Mouse (Mus musculus): ENCODE measurements around the gene Magi1.

The Magi1 gene

GRCm38 (mm10) chr6:94200910-94201309, 82.8 kb downstream of the Magi1 start:
- no peak for DNase-seq (ENCODE audit: low spot score)

- DNase-seq (ENCODE audit: low spot score), result no peak
Measured at GRCm38 (mm10) chr6:94199696-94200095, 84.0 kb downstream of the Magi1 start.

GRCm38 (mm10) chr6:94197831-94198230, 85.9 kb downstream of the Magi1 start:
- no peak for DNase-seq (ENCODE audit: low spot score)

- DNase-seq (ENCODE audit: low spot score), result no peak
Measured at GRCm38 (mm10) chr6:94195303-94195911, 88.3 kb downstream of the Magi1 start.

GRCm38 (mm10) chr6:94190830-94191229, 92.9 kb downstream of the Magi1 start:
- no peak for DNase-seq (ENCODE audit: low spot score)

- no peak for DNase-seq (ENCODE audit: low spot score)
Measured at GRCm38 (mm10) chr6:94189379-94189778, 94.3 kb downstream of the Magi1 start.

- no peak for DNase-seq (ENCODE audit: low spot score)
Measured at GRCm38 (mm10) chr6:94186628-94187319, 96.9 kb downstream of the Magi1 start.

GRCm38 (mm10) chr6:94184268-94184667, 99.4 kb downstream of the Magi1 start:
- DNase-seq (ENCODE audit: low spot score), result no peak

GRCm38 (mm10) chr6:94183354-94183851, 100.3 kb downstream of the Magi1 start:
- no peak for DNase-seq (ENCODE audit: low spot score)

- no peak for DNase-seq (ENCODE audit: low spot score)
Measured at GRCm38 (mm10) chr6:94181673-94182255, 102.0 kb downstream of the Magi1 start.

- DNase-seq (ENCODE audit: low spot score), result no peak
Measured at GRCm38 (mm10) chr6:94180331-94181150, 103.2 kb downstream of the Magi1 start.

- DNase-seq (ENCODE audit: low spot score), result peak; percentile 76
Measured at GRCm38 (mm10) chr6:94177559-94177958, 106.2 kb downstream of the Magi1 start.

- DNase-seq (ENCODE audit: low spot score), result no peak
Measured at GRCm38 (mm10) chr6:94176705-94177104, 107.0 kb downstream of the Magi1 start.

GRCm38 (mm10) chr6:94171250-94171649, 112.5 kb downstream of the Magi1 start:
- DNase-seq (ENCODE audit: low spot score), result no peak

GRCm38 (mm10) chr6:94169581-94170194, 114.0 kb downstream of the Magi1 start:
- no peak for DNase-seq (ENCODE audit: low spot score)

- DNase-seq (ENCODE audit: low spot score), result no peak
Measured at GRCm38 (mm10) chr6:94165951-94166350, 117.8 kb downstream of the Magi1 start.

GRCm38 (mm10) chr6:94164753-94165536, 118.8 kb downstream of the Magi1 start:
- DNase-seq (ENCODE audit: low spot score), result no peak

GRCm38 (mm10) chr6:94163325-94163995, 120.3 kb downstream of the Magi1 start:
- peak; percentile 46 for DNase-seq (ENCODE audit: low spot score)

- peak; percentile 66 for DNase-seq (ENCODE audit: low spot score)
Measured at GRCm38 (mm10) chr6:94162918-94163317, 120.8 kb downstream of the Magi1 start.

GRCm38 (mm10) chr6:94159256-94159655, 124.5 kb downstream of the Magi1 start:
- DNase-seq (ENCODE audit: low spot score), result no peak

Measured in embryo, embryonic 10 days (tissue).